Mouse (Mus musculus): ENCODE measurements at regions not wholly inside any gene's neighbourhood (a gene's known extent, or its start where the extent isn't known, plus 50 kb on each side); places are given as distances from the start of the nearest gene placed in this dataset.

- Histone ChIP-seq H3K4me2 (ENCODE audit: low read depth, low read length) (no peak overlapping the region), H3K9me3 (ENCODE audit: low read length) (no peaks in the 10 kb centered on the region), H3K4me3 (ENCODE audit: low read depth, low read length) (no peak overlapping the region), H3K4me1 (ENCODE audit: insufficient read depth) (no peaks in the 10 kb centered on the region), H3K9ac (replicated peaks) (no peak overlapping the region), H3K27me3 (ENCODE audit: insufficient read depth, low read length) (no peaks in the 10 kb centered on the region), H3K36me3 (replicated peaks; ENCODE audit: insufficient read depth, low read length) (no peaks in the 10 kb centered on the region), H3K27ac (ENCODE audit: low read depth) (no peak overlapping the region)
- DNase-seq = no peak
- 68% methylated on average over 3 of the region's 3 CpGs for WGBS (ENCODE audit: insufficient replicate concordance)
- TF ChIP-seq EP300 (IDR thresholded peaks at IDR 0.05; ENCODE audit: low read depth) = no peak
- TF ChIP-seq CTCF (IDR thresholded peaks at IDR 0.05; ENCODE audit: low read depth) = no peak
- ATAC-seq = no peak
These were observed 298.8 kb downstream of the Rnd3 start for GRCm38 (mm10) chr2:50850071-50850470.

- no peaks in the 10 kb centered on the region for H3K36me3 ChIP-seq (replicated peaks; ENCODE audit: insufficient read depth, low read length)
- no peaks in the 10 kb centered on the region for H3K9me3 ChIP-seq (ENCODE audit: low read length)
- no peak overlapping the region for H3K9ac ChIP-seq (replicated peaks)
- ATAC-seq (peak; percentile 74), DNase-seq (no peak)
- 27% methylated on average over 2 of the region's 2 CpGs for WGBS (ENCODE audit: insufficient replicate concordance)
- H3K4me1 ChIP-seq (ENCODE audit: insufficient read depth) = no peaks in the 10 kb centered on the region
- no peak for TF ChIP-seq CTCF (IDR thresholded peaks at IDR 0.05; ENCODE audit: low read depth)
- 0 out of 2 replicates have a peak, but pooled peaks have one; percentile 51 for TF ChIP-seq EP300 (IDR thresholded peaks at IDR 0.05; ENCODE audit: low read depth)
- H3K27me3 ChIP-seq (ENCODE audit: insufficient read depth, low read length) = no peaks in the 10 kb centered on the region
- H3K4me3 ChIP-seq (ENCODE audit: low read depth, low read length) = no peak overlapping the region
- H3K27ac ChIP-seq (ENCODE audit: low read depth) = peak overlapping the region; percentile 44; the same call in 1 of the 2 replicates
- H3K4me2 ChIP-seq (ENCODE audit: low read depth, low read length) = no peak overlapping the region
These were observed 307.0 kb downstream of the Rnd3 start for GRCm38 (mm10) chr2:50841881-50842280.

GRCm38 (mm10) chr2:50835511-50836320 lies 313.2 kb downstream of the Rnd3 start:
- no peak overlapping the region for H3K4me2 ChIP-seq (ENCODE audit: low read depth, low read length)
- no peak overlapping the region for H3K4me3 ChIP-seq (ENCODE audit: low read depth, low read length)
- H3K27ac ChIP-seq (ENCODE audit: low read depth) = no peak overlapping the region
- TF ChIP-seq EP300 (IDR thresholded peaks at IDR 0.05; ENCODE audit: low read depth) (no peak), CTCF (IDR thresholded peaks at IDR 0.05; ENCODE audit: low read depth) (no peak)
- WGBS (ENCODE audit: insufficient replicate concordance) = 68% methylated on average over 6 of the region's 6 CpGs
- ATAC-seq (no peak), DNase-seq (no peak)
- H3K9me3 ChIP-seq (ENCODE audit: low read length) = no peaks in the 10 kb centered on the region
- H3K27me3 ChIP-seq (ENCODE audit: insufficient read depth, low read length) = no peaks in the 10 kb centered on the region
- H3K36me3 ChIP-seq (replicated peaks; ENCODE audit: insufficient read depth, low read length) = no peaks in the 10 kb centered on the region
- no peak overlapping the region for H3K9ac ChIP-seq (replicated peaks)
- H3K4me1 ChIP-seq (ENCODE audit: insufficient read depth) = no peaks in the 10 kb centered on the region

GRCm38 (mm10) chr2:50833791-50834190 lies 315.1 kb downstream of the Rnd3 start:
- WGBS (ENCODE audit: insufficient replicate concordance) = 78% methylated on average over 5 of the region's 5 CpGs
- TF ChIP-seq CTCF (IDR thresholded peaks at IDR 0.05; ENCODE audit: low read depth) (no peak), EP300 (IDR thresholded peaks at IDR 0.05; ENCODE audit: low read depth) (no peak)
- Histone ChIP-seq H3K27me3 (ENCODE audit: insufficient read depth, low read length) (no peaks in the 10 kb centered on the region), H3K4me3 (ENCODE audit: low read depth, low read length) (no peak overlapping the region), H3K9ac (replicated peaks) (no peak overlapping the region), H3K27ac (ENCODE audit: low read depth) (no peak overlapping the region), H3K36me3 (replicated peaks; ENCODE audit: insufficient read depth, low read length) (no peaks in the 10 kb centered on the region), H3K4me2 (ENCODE audit: low read depth, low read length) (no peak overlapping the region), H3K9me3 (ENCODE audit: low read length) (no peaks in the 10 kb centered on the region), H3K4me1 (ENCODE audit: insufficient read depth) (no peaks in the 10 kb centered on the region)
- DNase-seq (no peak), ATAC-seq (no peak)

- WGBS (ENCODE audit: insufficient replicate concordance) = 77% methylated on average over 4 of the region's 4 CpGs
- no peak for DNase-seq
These were observed 316.4 kb downstream of the Rnd3 start for GRCm38 (mm10) chr2:50832471-50832870.

GRCm38 (mm10) chr2:50830056-50830720 lies 318.7 kb downstream of the Rnd3 start:
- TF ChIP-seq EP300 (IDR thresholded peaks at IDR 0.05; ENCODE audit: low read depth) (no peak), CTCF (IDR thresholded peaks at IDR 0.05; ENCODE audit: low read depth) (peak; percentile 42)

More at GRCm38 (mm10) chr2:50832471-50832870, 316.4 kb downstream of the Rnd3 start:
- H3K4me2 ChIP-seq (ENCODE audit: low read depth, low read length) = no peak overlapping the region
- no peaks in the 10 kb centered on the region for H3K36me3 ChIP-seq (replicated peaks; ENCODE audit: insufficient read depth, low read length)
- H3K27me3 ChIP-seq (ENCODE audit: insufficient read depth, low read length) = no peaks in the 10 kb centered on the region
- H3K9ac ChIP-seq (replicated peaks) = no peak overlapping the region
- no peak for ATAC-seq
- no peaks in the 10 kb centered on the region for H3K4me1 ChIP-seq (ENCODE audit: insufficient read depth)
- no peak overlapping the region for H3K27ac ChIP-seq (ENCODE audit: low read depth)
- no peak for TF ChIP-seq EP300 (IDR thresholded peaks at IDR 0.05; ENCODE audit: low read depth)
- no peak for TF ChIP-seq CTCF (IDR thresholded peaks at IDR 0.05; ENCODE audit: low read depth)
- H3K9me3 ChIP-seq (ENCODE audit: low read length) = no peaks in the 10 kb centered on the region
- no peak overlapping the region for H3K4me3 ChIP-seq (ENCODE audit: low read depth, low read length)

More at GRCm38 (mm10) chr2:50830056-50830720, 318.7 kb downstream of the Rnd3 start:
- Histone ChIP-seq H3K9ac (replicated peaks) (no peak overlapping the region), H3K27me3 (ENCODE audit: insufficient read depth, low read length) (no peaks in the 10 kb centered on the region), H3K36me3 (replicated peaks; ENCODE audit: insufficient read depth, low read length) (no peaks in the 10 kb centered on the region), H3K4me2 (ENCODE audit: low read depth, low read length) (no peak overlapping the region), H3K9me3 (ENCODE audit: low read length) (no peaks in the 10 kb centered on the region), H3K27ac (ENCODE audit: low read depth) (no peak overlapping the region), H3K4me3 (ENCODE audit: low read depth, low read length) (no peak overlapping the region), H3K4me1 (ENCODE audit: insufficient read depth) (no peaks in the 10 kb centered on the region)
- ATAC-seq = no peak
- 66% methylated on average over 5 of the region's 5 CpGs for WGBS (ENCODE audit: insufficient replicate concordance)
- DNase-seq = no peak

All from liver, postnatal 0 days (tissue).